Mouse (Mus musculus): ENCODE results near the gene Hdgfl3.

GRCm38 (mm10) chr7:81835430-81835829 is 98.8 kb downstream of the Hdgfl3 start:
- TF ChIP-seq CTCF (IDR thresholded peaks at IDR 0.05; ENCODE audit: low read depth, low read length), result no peak
- no peak for TF ChIP-seq POLR2A (IDR thresholded peaks at IDR 0.05; ENCODE audit: extremely low read depth, insufficient read depth, low read length)

All from liver, adult 2 months (tissue).